Mouse (Mus musculus): ENCODE measurements around the gene Ccl8. TPM values are rescaled to one million over a fixed set of nuclear protein-coding genes. Genes with fewer than 3 reads are reported as not detected.

Ccl8 gene
- total RNA-seq, 2 experiments from 2014 or later = 2.0 TPM; not detected in 1

Other genes starting within 250 kb of the Ccl8 start
- 1 to 10 TPM; 2.5 to 3.2 TPM for gene Asic2, start 146.7 kb upstream of the Ccl8 start, total RNA-seq (2021)
- gene Ccl2, start 79.6 kb upstream of the Ccl8 start, total RNA-seq (2021) = 1 to 10 TPM in 1 of 2 experiments, under 1 TPM in 1; 0.80 to 1.7 TPM
- not detected for gene Gm17268, start 76.6 kb upstream of the Ccl8 start, total RNA-seq (2021)
- under 1 TPM in 1 of 2 experiments, not detected in 1; 0.51 TPM for gene Ccl7, start 69.5 kb upstream of the Ccl8 start, total RNA-seq (2021)
- 10 to 100 TPM in 1 of 2 experiments, 1 to 10 TPM in 1; 4.6 to 14.4 TPM for gene Ccl11, start 57.4 kb upstream of the Ccl8 start, total RNA-seq (2021)
- not detected for gene Ccl12, start 13.3 kb upstream of the Ccl8 start, total RNA-seq (2021)
- not detected for gene Ccl1, start 190.5 kb downstream of the Ccl8 start, total RNA-seq (2021)

Measured in adrenal gland, adult 18-20 months (tissue).